Mouse (Mus musculus) bone marrow macrophage, adult 2 months (primary cell): Measurements from ENCODE around the gene Slc39a7. TPM values are rescaled to one million over a fixed set of nuclear protein-coding genes. Genes with fewer than 3 reads are reported as not detected.

Source experiments
- H3K27ac ChIP-seq: 2 replicates; pipeline ENCODE4 v1.5.1; 2012; ENCODE audit warnings: low read depth, low read length; ENCODE audit not compliant: insufficient read depth
- H3K4me1 ChIP-seq: 2 replicates; pipeline ENCODE4 v1.6.1; 2012; ENCODE audit warnings: low read length; ENCODE audit not compliant: control insufficient read depth, insufficient read depth
- H3K4me3 ChIP-seq: 2 replicates; pipeline ENCODE4 v1.5.1; 2012; ENCODE audit warnings: mild to moderate bottlenecking, low read length, moderate library complexity; ENCODE audit not compliant: insufficient read depth
- CTCF ChIP-seq: IDR thresholded peaks from 2 replicates; pipeline ENCODE4 v1.5.1; 2012; ENCODE audit warnings: low read depth, mild to moderate bottlenecking, low read length, moderate library complexity
- POLR2A ChIP-seq: IDR thresholded peaks from 2 replicates; pipeline ENCODE4 v1.6.1; 2012; ENCODE audit warnings: mild to moderate bottlenecking, low read depth, low read length, borderline replicate concordance
- polyA plus RNA-seq: library from polyadenylated mRNA; stranded (reverse); fragments of >200 nt; gene quantifications from 2 replicates; pipeline ENCODE4 v1.2.4, GENCODE M21; 2012; ENCODE audit not compliant: missing spikeins, insufficient read depth, insufficient read length

Slc39a7 gene
- polyA plus RNA-seq, 1 experiment = 62.3 TPM

DNA sequence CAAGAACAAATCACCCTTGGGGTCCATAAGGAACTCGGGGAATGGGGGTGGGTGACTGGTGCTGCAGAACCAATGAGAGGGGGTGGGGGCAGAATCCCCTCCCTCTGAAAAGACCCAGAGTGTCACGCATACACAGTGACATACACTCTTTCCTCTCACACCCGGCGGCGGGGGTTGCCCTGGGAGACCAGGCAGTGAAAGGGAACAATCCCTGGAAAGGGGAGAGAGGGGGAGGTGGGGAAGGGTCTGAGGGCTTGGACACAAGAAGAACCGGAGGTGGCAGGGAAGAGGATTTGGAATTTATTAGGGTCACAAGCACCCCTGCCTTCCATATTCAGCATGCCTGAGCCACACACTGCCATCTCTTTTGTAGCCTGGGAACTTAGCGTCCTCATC is 5.7 kb downstream of the Slc39a7 start:
- Histone ChIP-seq H3K4me3 (no peak overlapping the region), H3K4me1 (peaks cover 28% of the 10 kb centered on the region), H3K27ac (no peak overlapping the region)
- TF ChIP-seq POLR2A (no peak), CTCF (no peak)

- no peak for TF ChIP-seq POLR2A
- no peak for TF ChIP-seq CTCF
- Histone ChIP-seq H3K27ac (peak overlapping the region; percentile 23; the same call in 1 of the 2 replicates), H3K4me1 (peaks cover 24% of the 10 kb centered on the region)
Measured at GRCm38 (mm10) chr17:34024861-34025755, 6.4 kb downstream of the Slc39a7 start.

GRCm38 (mm10) chr17:34024317-34024821 is 7.1 kb downstream of the Slc39a7 start, which contains the start of gene Ring1:
Gene Ring1, minus strand, starts transcription at chr17:34024680.
- H3K4me1 ChIP-seq = peaks cover 18% of the 10 kb centered on the region
- peak within 1 kb of the TSS; percentile 69 for H3K4me3 ChIP-seq
- TF ChIP-seq CTCF (no peak), POLR2A (no peak)
- H3K27ac ChIP-seq = peak within 1 kb of the TSS; percentile 23; the same call in 1 of the 2 replicates

More at GRCm38 (mm10) chr17:34024861-34025755, 6.4 kb downstream of the Slc39a7 start:
- peak overlapping the region; percentile 69 for H3K4me3 ChIP-seq

DNA sequence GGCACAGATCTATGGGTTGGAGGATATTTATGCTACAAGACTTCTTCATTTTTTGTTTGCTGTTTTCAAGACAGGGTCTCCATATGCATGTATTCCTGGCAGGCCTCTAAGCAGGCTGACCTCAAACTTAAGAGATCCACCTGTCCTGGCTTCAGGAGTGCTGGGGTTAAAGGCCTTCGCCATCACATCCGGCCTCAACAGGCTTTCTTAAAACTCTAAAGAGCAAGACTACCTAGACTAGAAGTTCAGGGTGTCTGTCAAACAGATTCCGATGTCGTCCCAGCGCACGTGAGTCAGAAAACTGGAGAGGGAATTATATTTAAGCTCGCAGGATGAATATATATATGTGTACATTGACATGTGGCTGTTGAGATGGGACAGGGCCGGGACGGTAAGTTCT is 7.8 kb downstream of the Slc39a7 start:
- Histone ChIP-seq H3K4me3 (peak overlapping the region; percentile 69), H3K4me1 (peaks cover 18% of the 10 kb centered on the region), H3K27ac (no peak overlapping the region)
- TF ChIP-seq POLR2A (no peak), CTCF (no peak)

GRCm38 (mm10) chr17:34022987-34023386 is 8.5 kb downstream of the Slc39a7 start:
- no peak overlapping the region for H3K27ac ChIP-seq
- TF ChIP-seq POLR2A (no peak), CTCF (no peak)
- H3K4me1 ChIP-seq = peaks cover 15% of the 10 kb centered on the region
- no peak overlapping the region for H3K4me3 ChIP-seq

DNA sequence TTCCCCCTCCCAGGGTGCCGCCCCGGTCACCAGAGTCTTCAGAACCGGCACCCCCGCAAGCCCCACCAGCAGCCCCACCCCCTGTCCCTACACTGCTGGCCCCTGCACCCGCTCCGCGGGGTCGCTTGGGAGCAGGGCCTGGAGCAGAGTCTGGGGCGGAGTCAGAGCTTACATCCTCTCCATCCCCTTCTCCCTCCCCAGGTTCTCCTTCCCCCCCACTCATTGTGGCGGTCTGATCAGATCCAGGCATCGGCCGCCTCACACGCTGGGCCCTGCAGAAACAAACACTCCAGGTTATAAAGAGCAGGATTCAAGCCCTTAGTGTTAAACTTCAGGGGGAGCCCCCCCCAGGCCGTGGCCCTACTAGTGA is 9.1 kb downstream of the Slc39a7 start:
- no peak overlapping the region for H3K4me3 ChIP-seq
- no peak overlapping the region for H3K27ac ChIP-seq
- H3K4me1 ChIP-seq = peaks cover 15% of the 10 kb centered on the region
- TF ChIP-seq CTCF = no peak
- no peak for TF ChIP-seq POLR2A

DNA sequence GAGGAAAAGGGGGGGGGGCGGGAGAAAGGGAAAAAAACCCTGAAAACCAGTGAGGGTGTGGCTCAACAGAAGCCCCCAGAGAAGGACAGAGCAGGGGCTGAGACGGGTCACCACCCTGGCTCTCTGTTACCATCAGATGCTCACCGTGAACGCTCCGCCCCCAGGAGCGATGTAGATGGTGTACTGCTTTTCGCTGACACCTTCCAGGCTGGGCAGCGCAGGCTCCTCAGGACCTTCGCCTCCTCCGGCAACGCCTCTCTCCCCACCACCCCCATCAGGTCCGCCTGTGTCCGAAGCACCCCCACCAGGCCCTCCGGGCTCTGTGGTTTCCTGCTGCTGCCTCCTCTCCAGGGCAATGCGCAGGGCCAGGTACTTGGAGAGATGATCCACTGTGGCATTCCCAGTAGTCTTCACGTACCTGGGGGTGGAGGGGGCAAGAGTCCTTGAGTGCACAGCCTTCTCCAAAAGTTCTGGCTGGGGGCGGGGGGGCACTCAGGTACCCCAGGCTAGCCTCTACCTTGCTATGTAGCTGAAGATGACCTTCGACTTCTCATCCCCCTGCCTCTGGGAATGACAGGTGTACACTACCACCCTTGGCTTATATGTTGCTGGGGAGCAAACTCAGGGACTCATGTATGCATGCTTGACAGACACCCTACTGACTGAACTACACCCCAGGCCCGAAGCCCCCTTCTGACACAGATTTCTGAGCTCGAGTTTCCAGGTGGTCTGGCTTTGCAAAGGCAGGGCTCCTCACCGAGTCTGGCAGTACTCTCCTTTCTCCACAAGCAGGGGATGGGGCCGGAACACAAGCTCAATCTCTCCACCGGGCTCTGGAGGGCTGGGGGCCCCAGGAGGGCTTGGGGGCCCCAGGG is 9.7 kb downstream of the Slc39a7 start:
- Histone ChIP-seq H3K27ac (no peak overlapping the region), H3K4me1 (peaks cover 11% of the 10 kb centered on the region), H3K4me3 (no peak overlapping the region)
- TF ChIP-seq CTCF (no peak), POLR2A (no peak)

DNA sequence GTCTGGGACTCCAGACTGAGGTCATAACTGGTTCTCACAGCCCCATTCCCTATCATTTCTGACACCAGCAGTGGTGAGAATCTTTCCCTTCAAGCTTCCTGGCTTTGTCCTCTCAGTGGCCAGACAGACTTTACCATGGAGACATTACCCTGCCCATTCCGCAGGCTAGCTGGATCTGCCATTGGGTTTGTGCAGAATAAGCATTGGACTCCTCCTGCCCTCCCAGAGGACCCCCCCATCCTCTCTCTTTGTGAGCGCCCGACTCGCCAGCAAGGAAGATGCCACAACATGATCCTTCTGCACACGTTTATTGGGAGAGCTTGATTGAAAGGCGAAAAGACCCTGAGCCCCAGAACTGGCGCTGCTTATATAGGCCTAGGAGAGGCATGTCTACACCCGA is 18.0 kb downstream of the Slc39a7 start:
- Histone ChIP-seq H3K4me3 (no peak overlapping the region), H3K27ac (no peak overlapping the region), H3K4me1 (no peaks in the 10 kb centered on the region)
- TF ChIP-seq CTCF (no peak), POLR2A (no peak)

GRCm38 (mm10) chr17:34010156-34010555 is 21.3 kb downstream of the Slc39a7 start:
- TF ChIP-seq CTCF = no peak
- TF ChIP-seq POLR2A = no peak
- no peak overlapping the region for H3K27ac ChIP-seq
- peaks cover 4% of the 10 kb centered on the region for H3K4me1 ChIP-seq
- H3K4me3 ChIP-seq = no peak overlapping the region
